Mouse (Mus musculus): ENCODE data around the gene Bbc3.

The Bbc3 gene

GRCm38 (mm10) chr7:16315222-16315759, 7.1 kb downstream of the Bbc3 start:
- no peak for DNase-seq (ENCODE audit: low read depth, low spot score)

- no peak for DNase-seq (ENCODE audit: low read depth, low spot score)
Measured at GRCm38 (mm10) chr7:16317094-16317493, 8.9 kb downstream of the Bbc3 start.

GRCm38 (mm10) chr7:16319216-16319615, 11.0 kb downstream of the Bbc3 start:
- DNase-seq (ENCODE audit: low read depth, low spot score) = no peak

GRCm38 (mm10) chr7:16320479-16320878, 12.3 kb downstream of the Bbc3 start:
- no peak for DNase-seq (ENCODE audit: low read depth, low spot score)

- DNase-seq (ENCODE audit: low read depth, low spot score) = no peak
Measured at GRCm38 (mm10) chr7:16324661-16325060, 16.5 kb downstream of the Bbc3 start.

GRCm38 (mm10) chr7:16325920-16326606, 17.9 kb downstream of the Bbc3 start:
- peak; percentile 95 for DNase-seq (ENCODE audit: low read depth, low spot score)

GRCm38 (mm10) chr7:16326607-16326971, 18.4 kb downstream of the Bbc3 start:
- no peak for DNase-seq (ENCODE audit: low read depth, low spot score)

GRCm38 (mm10) chr7:16329146-16329545, 21.0 kb downstream of the Bbc3 start:
- DNase-seq (ENCODE audit: low read depth, low spot score) = no peak

GRCm38 (mm10) chr7:16337733-16338132, 29.5 kb downstream of the Bbc3 start:
- peak; percentile 29 for DNase-seq (ENCODE audit: low read depth, low spot score)

GRCm38 (mm10) chr7:16344598-16344997, 36.4 kb downstream of the Bbc3 start:
- DNase-seq (ENCODE audit: low read depth, low spot score) = peak; percentile 32

GRCm38 (mm10) chr7:16345297-16345696, 37.1 kb downstream of the Bbc3 start:
- no peak for DNase-seq (ENCODE audit: low read depth, low spot score)

- DNase-seq (ENCODE audit: low read depth, low spot score) = no peak
Measured at GRCm38 (mm10) chr7:16349999-16350398, 41.8 kb downstream of the Bbc3 start.

GRCm38 (mm10) chr7:16355854-16356594, 47.8 kb downstream of the Bbc3 start:
- DNase-seq (ENCODE audit: low read depth, low spot score) = no peak

- DNase-seq (ENCODE audit: low read depth, low spot score) = no peak
Measured at GRCm38 (mm10) chr7:16357602-16358001, 49.4 kb downstream of the Bbc3 start.

- no peak for DNase-seq (ENCODE audit: low read depth, low spot score)
Measured at GRCm38 (mm10) chr7:16364319-16364718, 56.1 kb downstream of the Bbc3 start.

- peak; percentile 50 for DNase-seq (ENCODE audit: low read depth, low spot score)
Measured at GRCm38 (mm10) chr7:16364901-16365500, 56.8 kb downstream of the Bbc3 start.

GRCm38 (mm10) chr7:16366133-16366646, 58.0 kb downstream of the Bbc3 start:
- peak; percentile 26 for DNase-seq (ENCODE audit: low read depth, low spot score)

GRCm38 (mm10) chr7:16366669-16367068, 58.5 kb downstream of the Bbc3 start:
- no peak for DNase-seq (ENCODE audit: low read depth, low spot score)

All from brain, adult 2 months (tissue).